Mouse (Mus musculus): ENCODE results near the gene Olfr1093. TPM values are rescaled to one million over a fixed set of nuclear protein-coding genes. Genes with fewer than 3 reads are reported as not detected.

The Olfr1093 gene
- not detected in 2 replicates for total RNA-seq (2014; fragmentation: Nextera tagmentation)
- total RNA-seq (2017): 0.33 TPM in 1 of 2 replicates, not detected in the other
- polyA plus RNA-seq (2012): not detected in 2 replicates

DNA sequence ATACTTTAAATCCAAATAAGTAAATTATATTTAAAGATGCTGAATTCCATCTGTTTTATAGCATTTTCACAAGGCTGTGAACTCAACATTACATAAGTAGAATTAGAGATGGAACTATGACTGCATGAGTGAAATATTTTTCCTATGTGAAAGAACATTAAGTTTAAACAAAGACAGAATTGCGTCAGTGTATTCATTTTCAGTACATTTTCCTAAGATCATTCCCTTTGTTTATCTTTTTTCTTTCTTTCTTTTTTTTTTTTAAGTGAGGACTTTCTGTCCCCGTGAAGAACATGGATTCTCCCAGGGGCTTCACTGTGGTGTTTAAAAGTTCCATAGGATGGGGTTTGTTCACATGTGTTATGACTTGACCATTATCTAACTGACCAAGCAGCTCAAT is at the start of gene Olfr1093:
Olfr1093 (plus strand) TSS at position 301 of the 400 bp plus-strand sequence.
- Histone ChIP-seq H3K4me1 (ENCODE audit: insufficient read depth, low read depth, low read length) (no peaks in the 10 kb centered on the region), H3K27me3 (ENCODE audit: insufficient read depth, low read length) (no peaks in the 10 kb centered on the region), H3K4me3 (ENCODE audit: low read depth, low read length) (no peak within 1 kb of the TSS), H3K9me3 (replicated peaks) (0 out of 2 replicates have a peak, but pooled peaks cover 2% of the 10 kb centered on the region), H3K36me3 (replicated peaks) (no peaks in the 10 kb centered on the region)
- ATAC-seq (ENCODE audit: extremely low read depth, insufficient number of reproducible peaks, low FRiP score, poor library complexity, severe bottlenecking): no peak
- no peak for DNase-seq (ENCODE audit: low spot score)
- TF ChIP-seq GATA1 (IDR thresholded peaks at IDR 0.05; ENCODE audit: borderline replicate concordance, low read length) (no peak), POLR2AphosphoS5 (IDR thresholded peaks at IDR 0.05; ENCODE audit: insufficient replicate concordance, low read depth, low read length) (no peak), GATA2 (IDR thresholded peaks at IDR 0.05; ENCODE audit: borderline replicate concordance, low read depth, low read length) (no peak), CTCF (IDR thresholded peaks at IDR 0.05; ENCODE audit: low read depth, low read length) (no peak), TAL1 (conservative IDR thresholded peaks at IDR 0.05; ENCODE audit: low read depth, low read length) (no peak)

DNA sequence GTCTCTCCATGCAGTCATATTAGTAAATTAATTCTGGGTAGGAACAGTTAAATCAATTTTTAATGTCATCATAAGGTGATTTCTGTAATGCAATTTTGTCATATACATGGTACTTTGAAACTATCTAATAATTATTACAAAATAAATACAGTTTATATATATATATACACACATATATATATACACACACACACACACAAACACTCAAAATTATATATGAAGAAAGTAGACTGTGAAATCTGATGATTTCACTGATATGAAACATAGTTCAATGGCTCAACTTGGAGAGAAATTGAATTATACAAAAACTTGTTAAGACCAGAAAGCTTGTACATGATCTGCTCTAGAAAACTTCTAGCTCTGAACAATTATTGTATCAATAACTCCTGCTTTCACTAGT is 48.7 kb upstream of the Olfr1093 start, which contains the start of gene Olfr1089:
Olfr1089 (minus strand) TSS at position 101 of the 400 bp plus-strand sequence.
- Histone ChIP-seq H3K36me3 (replicated peaks) (no peaks in the 10 kb centered on the region), H3K9me3 (replicated peaks) (no peaks in the 10 kb centered on the region), H3K27me3 (ENCODE audit: insufficient read depth, low read length) (no peaks in the 10 kb centered on the region), H3K4me1 (ENCODE audit: insufficient read depth, low read depth, low read length) (no peaks in the 10 kb centered on the region), H3K4me3 (ENCODE audit: low read depth, low read length) (no peak within 1 kb of the TSS)
- DNase-seq (ENCODE audit: low spot score) (no peak), ATAC-seq (ENCODE audit: extremely low read depth, insufficient number of reproducible peaks, low FRiP score, poor library complexity, severe bottlenecking) (no peak)
- TF ChIP-seq CTCF (IDR thresholded peaks at IDR 0.05; ENCODE audit: low read depth, low read length): no peak
- no peak for TF ChIP-seq TAL1 (conservative IDR thresholded peaks at IDR 0.05; ENCODE audit: low read depth, low read length)
- TF ChIP-seq GATA2 (IDR thresholded peaks at IDR 0.05; ENCODE audit: borderline replicate concordance, low read depth, low read length): no peak
- TF ChIP-seq GATA1 (IDR thresholded peaks at IDR 0.05; ENCODE audit: borderline replicate concordance, low read length): no peak
- TF ChIP-seq POLR2AphosphoS5 (IDR thresholded peaks at IDR 0.05; ENCODE audit: insufficient replicate concordance, low read depth, low read length): no peak

DNA sequence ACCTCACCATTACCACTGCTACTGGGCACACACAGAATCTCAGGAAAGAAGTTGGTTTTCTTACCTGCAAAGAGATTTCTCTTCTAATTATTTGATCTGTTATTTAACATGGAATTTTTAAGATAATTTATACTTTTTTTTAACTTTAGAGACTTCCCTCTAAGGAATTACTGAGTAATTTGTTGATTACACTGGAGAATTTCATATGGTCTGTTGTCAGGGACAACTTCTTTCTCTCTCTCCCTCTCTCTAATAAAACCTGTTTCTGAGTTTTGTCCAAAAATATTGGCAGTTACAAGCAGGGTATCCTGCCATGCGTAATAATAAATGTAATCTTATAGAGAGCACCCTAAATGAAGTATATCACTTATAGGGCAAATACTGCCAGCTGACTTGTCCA is 23.4 kb upstream of the Olfr1093 start, which contains the start of gene Olfr1090:
Olfr1090 (minus strand) TSS at position 101 of the 400 bp plus-strand sequence.
- no peaks in the 10 kb centered on the region for H3K27me3 ChIP-seq (ENCODE audit: insufficient read depth, low read length)
- no peak for ATAC-seq (ENCODE audit: extremely low read depth, insufficient number of reproducible peaks, low FRiP score, poor library complexity, severe bottlenecking)
- no peak within 1 kb of the TSS for H3K4me3 ChIP-seq (ENCODE audit: low read depth, low read length)
- no peaks in the 10 kb centered on the region for H3K36me3 ChIP-seq (replicated peaks)
- no peak for DNase-seq (ENCODE audit: low spot score)
- H3K9me3 ChIP-seq (replicated peaks): peaks cover 5% of the 10 kb centered on the region; the same call in 1 of the 2 replicates
- no peaks in the 10 kb centered on the region for H3K4me1 ChIP-seq (ENCODE audit: insufficient read depth, low read depth, low read length)
- TF ChIP-seq POLR2AphosphoS5 (IDR thresholded peaks at IDR 0.05; ENCODE audit: insufficient replicate concordance, low read depth, low read length) (no peak), GATA2 (IDR thresholded peaks at IDR 0.05; ENCODE audit: borderline replicate concordance, low read depth, low read length) (no peak), CTCF (IDR thresholded peaks at IDR 0.05; ENCODE audit: low read depth, low read length) (no peak), GATA1 (IDR thresholded peaks at IDR 0.05; ENCODE audit: borderline replicate concordance, low read length) (no peak), TAL1 (conservative IDR thresholded peaks at IDR 0.05; ENCODE audit: low read depth, low read length) (no peak)

DNA sequence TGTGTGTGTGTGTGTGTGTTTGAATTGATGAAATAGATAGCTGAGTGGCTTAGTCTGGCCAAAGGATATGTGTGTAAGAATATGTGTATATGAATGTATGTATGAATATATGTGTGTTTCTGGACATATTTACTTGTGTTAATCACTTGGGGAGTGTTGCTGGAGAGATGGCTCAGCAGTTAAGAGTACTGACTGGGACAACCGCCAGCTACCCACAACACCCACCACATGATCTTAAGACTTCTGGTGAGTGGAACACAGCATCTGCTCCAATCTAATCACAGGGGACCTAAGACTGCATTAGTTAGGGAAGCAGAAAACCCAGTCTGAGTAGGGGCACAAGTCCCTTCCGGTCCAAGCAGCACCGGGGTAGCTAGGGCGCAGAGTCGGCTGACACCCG is 21.2 kb upstream of the Olfr1093 start:
- Histone ChIP-seq H3K4me3 (ENCODE audit: low read depth, low read length) (no peak overlapping the region), H3K4me1 (ENCODE audit: insufficient read depth, low read depth, low read length) (no peaks in the 10 kb centered on the region), H3K27me3 (ENCODE audit: insufficient read depth, low read length) (no peaks in the 10 kb centered on the region), H3K9me3 (replicated peaks) (peaks cover 5% of the 10 kb centered on the region; the same call in 1 of the 2 replicates), H3K36me3 (replicated peaks) (no peaks in the 10 kb centered on the region)
- TF ChIP-seq GATA2 (IDR thresholded peaks at IDR 0.05; ENCODE audit: borderline replicate concordance, low read depth, low read length) (no peak), CTCF (IDR thresholded peaks at IDR 0.05; ENCODE audit: low read depth, low read length) (no peak), GATA1 (IDR thresholded peaks at IDR 0.05; ENCODE audit: borderline replicate concordance, low read length) (no peak), POLR2AphosphoS5 (IDR thresholded peaks at IDR 0.05; ENCODE audit: insufficient replicate concordance, low read depth, low read length) (no peak)
- ATAC-seq (ENCODE audit: extremely low read depth, insufficient number of reproducible peaks, low FRiP score, poor library complexity, severe bottlenecking) (no peak), DNase-seq (ENCODE audit: low spot score) (no peak)

DNA sequence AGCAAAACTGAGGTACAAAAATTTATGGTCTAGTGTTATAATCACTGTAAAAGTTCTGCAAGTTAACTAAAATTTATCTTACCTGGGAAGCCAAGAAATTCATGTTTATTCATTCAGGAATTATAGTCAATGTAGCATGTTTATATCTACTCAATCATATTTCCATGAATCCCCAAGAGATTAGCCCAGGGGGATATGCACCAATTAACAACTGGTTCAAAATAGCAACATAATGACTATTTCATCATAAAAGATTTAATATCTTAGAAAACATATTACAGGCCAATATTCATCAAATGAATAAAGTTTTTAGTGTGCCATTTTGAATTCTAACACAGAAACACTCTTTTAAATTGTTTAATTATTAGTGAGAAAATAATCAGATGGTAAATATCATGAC is 27.6 kb downstream of the Olfr1093 start, which contains the start of gene Olfr141:
Olfr141 (minus strand) TSS at position 101 of the 400 bp plus-strand sequence.
- no peak for ATAC-seq (ENCODE audit: extremely low read depth, insufficient number of reproducible peaks, low FRiP score, poor library complexity, severe bottlenecking)
- no peak within 1 kb of the TSS for H3K4me3 ChIP-seq (ENCODE audit: low read depth, low read length)
- TF ChIP-seq GATA1 (IDR thresholded peaks at IDR 0.05; ENCODE audit: borderline replicate concordance, low read length) (no peak), TAL1 (conservative IDR thresholded peaks at IDR 0.05; ENCODE audit: low read depth, low read length) (no peak), POLR2AphosphoS5 (IDR thresholded peaks at IDR 0.05; ENCODE audit: insufficient replicate concordance, low read depth, low read length) (no peak), CTCF (IDR thresholded peaks at IDR 0.05; ENCODE audit: low read depth, low read length) (no peak), GATA2 (IDR thresholded peaks at IDR 0.05; ENCODE audit: borderline replicate concordance, low read depth, low read length) (no peak)
- no peaks in the 10 kb centered on the region for H3K4me1 ChIP-seq (ENCODE audit: insufficient read depth, low read depth, low read length)
- no peaks in the 10 kb centered on the region for H3K36me3 ChIP-seq (replicated peaks)
- H3K27me3 ChIP-seq (ENCODE audit: insufficient read depth, low read length): no peaks in the 10 kb centered on the region
- DNase-seq (ENCODE audit: low spot score): no peak
- no peaks in the 10 kb centered on the region for H3K9me3 ChIP-seq (replicated peaks)

DNA sequence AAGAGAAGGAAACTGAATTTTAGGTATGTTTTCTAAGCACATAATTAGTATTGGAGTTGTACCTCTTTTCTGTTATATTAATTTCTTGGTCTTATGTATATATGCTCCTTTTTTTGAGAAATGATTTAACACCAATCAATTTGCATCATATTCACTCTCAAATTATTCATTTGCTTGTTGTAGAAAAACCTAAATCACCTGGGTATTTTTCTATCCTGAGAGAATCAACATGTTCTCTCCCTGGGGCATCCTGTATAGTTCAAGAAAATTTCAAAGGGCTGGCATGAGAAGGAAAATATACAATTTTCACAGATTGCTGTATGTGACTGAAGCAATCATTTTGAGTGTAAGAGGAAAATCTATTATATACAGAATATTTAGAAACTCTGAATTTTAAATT is 42.1 kb downstream of the Olfr1093 start, which contains the start of gene Olfr1094:
Olfr1094 (plus strand) TSS at position 301 of the 400 bp plus-strand sequence.
- DNase-seq (ENCODE audit: low spot score) (no peak), ATAC-seq (ENCODE audit: extremely low read depth, insufficient number of reproducible peaks, low FRiP score, poor library complexity, severe bottlenecking) (no peak)
- H3K4me1 ChIP-seq (ENCODE audit: insufficient read depth, low read depth, low read length): no peaks in the 10 kb centered on the region
- TF ChIP-seq CTCF (IDR thresholded peaks at IDR 0.05; ENCODE audit: low read depth, low read length): no peak
- no peak for TF ChIP-seq TAL1 (conservative IDR thresholded peaks at IDR 0.05; ENCODE audit: low read depth, low read length)
- TF ChIP-seq GATA1 (IDR thresholded peaks at IDR 0.05; ENCODE audit: borderline replicate concordance, low read length): no peak
- no peak for TF ChIP-seq GATA2 (IDR thresholded peaks at IDR 0.05; ENCODE audit: borderline replicate concordance, low read depth, low read length)
- no peak for TF ChIP-seq POLR2AphosphoS5 (IDR thresholded peaks at IDR 0.05; ENCODE audit: insufficient replicate concordance, low read depth, low read length)
- H3K9me3 ChIP-seq (replicated peaks): no peaks in the 10 kb centered on the region
- no peak within 1 kb of the TSS for H3K4me3 ChIP-seq (ENCODE audit: low read depth, low read length)
- no peaks in the 10 kb centered on the region for H3K27me3 ChIP-seq (ENCODE audit: insufficient read depth, low read length)
- no peaks in the 10 kb centered on the region for H3K36me3 ChIP-seq (replicated peaks)

Other genes starting within 250 kb of the Olfr1093 start
- not detected in 2 replicates for gene Olfr1079, start 240.0 kb upstream of the Olfr1093 start, total RNA-seq (2014; fragmentation: Nextera tagmentation)
- not detected in 2 replicates for gene Olfr1079, start 240.0 kb upstream of the Olfr1093 start, total RNA-seq (2017)
- not detected in 2 replicates for gene Olfr1079, start 240.0 kb upstream of the Olfr1093 start, polyA plus RNA-seq (2012)
- not detected in 2 replicates for gene Olfr1080, start 224.2 kb upstream of the Olfr1093 start, total RNA-seq (2014; fragmentation: Nextera tagmentation)
- gene Olfr1080, start 224.2 kb upstream of the Olfr1093 start, total RNA-seq (2017): not detected in 2 replicates
- not detected in 2 replicates for gene Olfr1080, start 224.2 kb upstream of the Olfr1093 start, polyA plus RNA-seq (2012)
- not detected in 2 replicates for gene Olfr1082, start 183.5 kb upstream of the Olfr1093 start, total RNA-seq (2014; fragmentation: Nextera tagmentation)
- gene Olfr1082, start 183.5 kb upstream of the Olfr1093 start, total RNA-seq (2017): 0.11 TPM in 1 of 2 replicates, not detected in the other
- not detected in 2 replicates for gene Olfr1082, start 183.5 kb upstream of the Olfr1093 start, polyA plus RNA-seq (2012)
- gene Olfr1084, start 142.8 kb upstream of the Olfr1093 start, total RNA-seq (2014; fragmentation: Nextera tagmentation): not detected in 2 replicates
- 0.35 TPM in 1 of 2 replicates, not detected in the other for gene Olfr1084, start 142.8 kb upstream of the Olfr1093 start, total RNA-seq (2017)
- not detected in 2 replicates for gene Olfr1084, start 142.8 kb upstream of the Olfr1093 start, polyA plus RNA-seq (2012)
- not detected in 2 replicates for gene Olfr1085, start 120.5 kb upstream of the Olfr1093 start, total RNA-seq (2014; fragmentation: Nextera tagmentation)
- gene Olfr1085, start 120.5 kb upstream of the Olfr1093 start, total RNA-seq (2017): 0.11 and 0.17 TPM in 2 replicates
- gene Olfr1085, start 120.5 kb upstream of the Olfr1093 start, polyA plus RNA-seq (2012): not detected in 2 replicates
- not detected in 2 replicates for gene Olfr1086, start 102.4 kb upstream of the Olfr1093 start, total RNA-seq (2014; fragmentation: Nextera tagmentation)
- not detected in 2 replicates for gene Olfr1086, start 102.4 kb upstream of the Olfr1093 start, total RNA-seq (2017)
- gene Olfr1086, start 102.4 kb upstream of the Olfr1093 start, polyA plus RNA-seq (2012): not detected in 2 replicates
- not detected in 2 replicates for gene Olfr1087, start 84.1 kb upstream of the Olfr1093 start, total RNA-seq (2014; fragmentation: Nextera tagmentation)
- gene Olfr1087, start 84.1 kb upstream of the Olfr1093 start, total RNA-seq (2017): 0.16 TPM in 1 of 2 replicates, not detected in the other
- gene Olfr1087, start 84.1 kb upstream of the Olfr1093 start, polyA plus RNA-seq (2012): not detected in 2 replicates
- gene Olfr1089, start 48.8 kb upstream of the Olfr1093 start, total RNA-seq (2014; fragmentation: Nextera tagmentation): not detected in 2 replicates
- not detected in 2 replicates for gene Olfr1089, start 48.8 kb upstream of the Olfr1093 start, total RNA-seq (2017)
- not detected in 2 replicates for gene Olfr1089, start 48.8 kb upstream of the Olfr1093 start, polyA plus RNA-seq (2012)
- gene Olfr1090, start 23.5 kb upstream of the Olfr1093 start, total RNA-seq (2014; fragmentation: Nextera tagmentation): not detected in 2 replicates
- 0.16 TPM in 1 of 2 replicates, not detected in the other for gene Olfr1090, start 23.5 kb upstream of the Olfr1093 start, total RNA-seq (2017)
- gene Olfr1090, start 23.5 kb upstream of the Olfr1093 start, polyA plus RNA-seq (2012): not detected in 2 replicates
- gene Olfr141, start 27.5 kb downstream of the Olfr1093 start, total RNA-seq (2014; fragmentation: Nextera tagmentation): not detected in 2 replicates
- 0.17 TPM in 1 of 2 replicates, not detected in the other for gene Olfr141, start 27.5 kb downstream of the Olfr1093 start, total RNA-seq (2017)
- not detected in 2 replicates for gene Olfr141, start 27.5 kb downstream of the Olfr1093 start, polyA plus RNA-seq (2012)
- not detected in 2 replicates for gene Olfr1094, start 42.2 kb downstream of the Olfr1093 start, total RNA-seq (2014; fragmentation: Nextera tagmentation)
- not detected in 2 replicates for gene Olfr1094, start 42.2 kb downstream of the Olfr1093 start, total RNA-seq (2017)
- gene Olfr1094, start 42.2 kb downstream of the Olfr1093 start, polyA plus RNA-seq (2012): not detected in 2 replicates
- not detected in 2 replicates for gene Olfr1095, start 69.2 kb downstream of the Olfr1093 start, total RNA-seq (2014; fragmentation: Nextera tagmentation)
- 0.17 and 0.33 TPM in 2 replicates for gene Olfr1095, start 69.2 kb downstream of the Olfr1093 start, total RNA-seq (2017)
- gene Olfr1095, start 69.2 kb downstream of the Olfr1093 start, polyA plus RNA-seq (2012): not detected in 2 replicates
- gene Gm13723, start 92.3 kb downstream of the Olfr1093 start, total RNA-seq (2014; fragmentation: Nextera tagmentation): not detected in 2 replicates
- under 0.01 TPM in 1 of 2 replicates, not detected in the other for gene Gm13723, start 92.3 kb downstream of the Olfr1093 start, total RNA-seq (2017)
- not detected in 2 replicates for gene Gm13723, start 92.3 kb downstream of the Olfr1093 start, polyA plus RNA-seq (2012)
- gene Olfr1097, start 109.7 kb downstream of the Olfr1093 start, total RNA-seq (2014; fragmentation: Nextera tagmentation): not detected in 2 replicates
- gene Olfr1097, start 109.7 kb downstream of the Olfr1093 start, total RNA-seq (2017): 0.05 and 0.06 TPM in 2 replicates
- not detected in 2 replicates for gene Olfr1097, start 109.7 kb downstream of the Olfr1093 start, polyA plus RNA-seq (2012)
- not detected in 2 replicates for gene Olfr1098, start 142.1 kb downstream of the Olfr1093 start, total RNA-seq (2014; fragmentation: Nextera tagmentation)
- gene Olfr1098, start 142.1 kb downstream of the Olfr1093 start, total RNA-seq (2017): 0.05 TPM in 1 of 2 replicates, not detected in the other
- not detected in 2 replicates for gene Olfr1098, start 142.1 kb downstream of the Olfr1093 start, polyA plus RNA-seq (2012)
- not detected in 2 replicates for gene Olfr1099, start 178.2 kb downstream of the Olfr1093 start, total RNA-seq (2014; fragmentation: Nextera tagmentation)
- gene Olfr1099, start 178.2 kb downstream of the Olfr1093 start, total RNA-seq (2017): 0.33 TPM in 1 of 2 replicates, not detected in the other
- gene Olfr1099, start 178.2 kb downstream of the Olfr1093 start, polyA plus RNA-seq (2012): not detected in 2 replicates
- gene Olfr1100, start 197.5 kb downstream of the Olfr1093 start, total RNA-seq (2014; fragmentation: Nextera tagmentation): not detected in 2 replicates
- gene Olfr1100, start 197.5 kb downstream of the Olfr1093 start, total RNA-seq (2017): 0.11 TPM in 1 of 2 replicates, not detected in the other
- gene Olfr1100, start 197.5 kb downstream of the Olfr1093 start, polyA plus RNA-seq (2012): not detected in 2 replicates
- not detected in 2 replicates for gene Olfr1101, start 208.7 kb downstream of the Olfr1093 start, total RNA-seq (2014; fragmentation: Nextera tagmentation)
- 0.05 and 0.06 TPM in 2 replicates for gene Olfr1101, start 208.7 kb downstream of the Olfr1093 start, total RNA-seq (2017)
- gene Olfr1101, start 208.7 kb downstream of the Olfr1093 start, polyA plus RNA-seq (2012): not detected in 2 replicates
- gene Olfr1102, start 215.9 kb downstream of the Olfr1093 start, total RNA-seq (2014; fragmentation: Nextera tagmentation): not detected in 2 replicates
- gene Olfr1102, start 215.9 kb downstream of the Olfr1093 start, total RNA-seq (2017): not detected in 2 replicates
- gene Olfr1102, start 215.9 kb downstream of the Olfr1093 start, polyA plus RNA-seq (2012): not detected in 2 replicates
- gene Olfr1104, start 244.6 kb downstream of the Olfr1093 start, total RNA-seq (2014; fragmentation: Nextera tagmentation): not detected in 2 replicates
- gene Olfr1104, start 244.6 kb downstream of the Olfr1093 start, total RNA-seq (2017): 0.71 TPM in 1 of 2 replicates, not detected in the other
- not detected in 2 replicates for gene Olfr1104, start 244.6 kb downstream of the Olfr1093 start, polyA plus RNA-seq (2012)

Data from G1E (cell line).